ENCODE assay signal across 1 mouse cellular context in the genomic region with DNA sequence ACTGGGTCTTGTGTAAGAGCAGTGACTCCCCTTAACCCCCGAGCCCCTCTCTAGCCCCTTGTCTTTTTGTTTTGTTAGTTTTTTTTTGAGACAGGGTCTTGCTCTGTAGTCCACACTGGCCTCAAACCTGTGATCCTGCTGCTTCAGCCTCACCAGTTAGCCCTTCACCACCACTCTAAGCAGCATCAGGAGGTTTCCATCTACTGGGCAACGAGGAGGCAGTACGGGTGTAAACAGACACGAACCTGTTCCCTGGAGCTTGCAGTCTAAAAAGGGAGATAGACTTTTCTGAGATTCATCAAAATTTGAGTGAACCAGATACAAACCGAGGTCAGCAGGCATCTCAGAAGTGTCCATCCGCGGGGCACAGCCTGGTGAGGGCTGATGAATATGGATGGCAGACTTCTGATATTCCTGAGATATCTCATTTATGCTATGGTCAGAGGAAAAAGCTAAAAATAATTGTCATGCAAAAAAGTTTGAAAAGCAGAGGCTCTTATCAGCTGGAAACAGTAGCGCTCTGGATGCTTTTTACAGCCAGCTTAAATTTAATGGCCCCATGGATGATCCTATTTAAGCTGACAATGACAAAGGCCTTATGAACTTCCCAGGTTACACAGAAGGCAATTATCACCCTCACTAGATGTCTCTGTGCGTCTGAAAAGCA.
TF ChIP-seq lines count a peak whose summit lies in the region.

No protein-coding gene starts in this region.

TF ChIP-seq in MEL, 35 proteins besides CTCF, POLR2A, EP300 and RAD21 (continued from another document):
- TF ChIP-seq MAX (IDR thresholded peaks at IDR 0.05; ENCODE audit: low read length) (no peak), MAZ (IDR thresholded peaks at IDR 0.05; ENCODE audit: low read depth, low read length) (no peak), MAFK (IDR thresholded peaks at IDR 0.05; ENCODE audit: borderline replicate concordance, low read depth, low read length) (no peak), JUND (IDR thresholded peaks at IDR 0.05; ENCODE audit: low read depth, low read length) (no peak), RCOR1 (IDR thresholded peaks at IDR 0.05; ENCODE audit: low read depth, low read length) (peak; percentile 51; the same call in 1 of the 2 replicates), SIN3A (IDR thresholded peaks at IDR 0.05; ENCODE audit: low read length) (no peak), SMC3 (IDR thresholded peaks at IDR 0.05; ENCODE audit: low read depth, low read length) (no peak), HCFC1 (IDR thresholded peaks at IDR 0.05; ENCODE audit: low read depth, low read length) (no peak), NELFE (IDR thresholded peaks at IDR 0.05; ENCODE audit: low read depth, low read length) (no peak), MYB (IDR thresholded peaks at IDR 0.05; ENCODE audit: low read depth, low read length) (no peak), E2F4 (IDR thresholded peaks at IDR 0.05; ENCODE audit: borderline replicate concordance, low read depth, low read length) (no peak), CHD1 (IDR thresholded peaks at IDR 0.05; ENCODE audit: low read depth, low read length) (no peak), USF1 (IDR thresholded peaks at IDR 0.05; ENCODE audit: low read depth, low read length) (no peak), ZKSCAN1 (IDR thresholded peaks at IDR 0.05; ENCODE audit: low read depth, low read length) (no peak), GATA1 (IDR thresholded peaks at IDR 0.05; ENCODE audit: low read depth, low read length) (peak; percentile 80), NRF1 (IDR thresholded peaks at IDR 0.05; ENCODE audit: insufficient read depth, low read depth, low read length, poor library complexity, severe bottlenecking) (no peak), ZC3H11A (IDR thresholded peaks at IDR 0.05; ENCODE audit: low read depth, low read length) (0 out of 2 replicates have a peak, but pooled peaks have one; percentile 2), ZMIZ1 (IDR thresholded peaks at IDR 0.05; ENCODE audit: low read depth, low read length) (peak; percentile 98), POLR2AphosphoS2 (IDR thresholded peaks at IDR 0.05; ENCODE audit: low read length) (peak; percentile 38; the same call in 1 of the 2 replicates), USF2 (IDR thresholded peaks at IDR 0.05; ENCODE audit: borderline replicate concordance in 1 of 2, insufficient read depth in 1 of 2, low read depth in 1 of 2, low read length in 2 of 2) (no peak), ETS1 (IDR thresholded peaks at IDR 0.05; ENCODE audit: low read depth, low read length) (peak; percentile 79), KAT2A (conservative IDR thresholded peaks at IDR 0.05; ENCODE audit: low read depth, low read length) (no peak), ELF1 (IDR thresholded peaks at IDR 0.05; ENCODE audit: low read depth, low read length) (no peak), CHD2 (IDR thresholded peaks at IDR 0.05; ENCODE audit: low read length) (no peak), POLR2AphosphoS5 (IDR thresholded peaks at IDR 0.05; ENCODE audit: borderline replicate concordance, low read depth, low read length) (no peak)
